Mouse (Mus musculus): ENCODE results near the gene Tnfsf12. TPM values are rescaled to one million over a fixed set of nuclear protein-coding genes. Genes with fewer than 3 reads are reported as not detected.
"Not testable (repeated sequence)": the region's sequence is repeated elsewhere in the genome, so short reads cannot be mapped to it uniquely, and the experiment has no call there.

Gene Tnfsf12
- 3.3 and 3.6 TPM in 2 replicates for polyA plus RNA-seq (2016; fragmentation: Nextera tagmentation; extraction: Ambion mirVana)

DNA sequence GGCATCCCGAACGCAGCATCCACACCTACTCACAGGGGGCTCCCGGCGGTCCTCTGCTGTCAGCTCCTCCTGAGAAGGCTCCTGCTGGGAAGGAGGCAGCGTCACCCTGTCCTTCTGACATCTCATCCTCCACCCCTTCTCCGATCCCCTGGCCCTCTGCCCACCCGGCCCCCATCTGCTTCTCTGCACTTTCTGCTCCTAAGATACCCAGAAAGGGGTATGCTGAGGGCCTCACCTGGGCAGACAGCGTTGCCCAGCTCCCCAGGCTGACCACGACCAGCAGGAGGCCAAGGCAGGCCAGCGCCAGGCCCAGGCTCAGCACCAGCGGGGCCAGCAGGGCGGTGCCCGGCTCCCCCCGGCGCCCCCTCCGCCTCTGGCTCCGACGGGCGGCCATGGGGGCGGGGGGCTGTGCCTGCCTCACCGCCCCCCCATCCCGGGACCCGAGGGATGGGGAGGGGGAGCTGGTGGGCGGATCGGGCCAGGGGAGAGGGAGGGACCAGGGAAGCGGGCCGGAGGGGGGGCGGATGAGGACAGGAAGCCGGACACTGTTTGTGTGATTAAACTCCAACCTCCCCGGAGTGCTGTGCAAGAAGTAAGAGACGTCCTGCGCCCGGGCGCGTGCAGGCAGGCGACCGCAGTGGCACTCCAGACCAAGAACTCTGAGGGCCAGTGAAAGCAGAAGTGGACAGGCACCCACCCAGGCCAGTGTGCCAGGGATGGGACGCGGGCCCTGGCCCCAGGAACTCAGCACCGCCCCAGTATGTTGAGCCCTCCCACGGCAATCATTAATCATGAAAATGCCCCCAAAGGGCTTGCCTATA is at the start of gene Tnfsf12, which contains the start of gene Tnfsfm13:
Gene Tnfsf12, minus strand, starts transcription at position 489 of the 821 bp plus-strand sequence.
Gene Tnfsfm13, minus strand, starts transcription at position 738 of the 821 bp plus-strand sequence.
- H3K9me3 ChIP-seq (replicated peaks): no peaks in the 10 kb centered on the region
- peak; percentile 49 for ATAC-seq
- peak within 1 kb of the TSS; percentile 69 for H3K9ac ChIP-seq
- peak within 1 kb of the TSS; percentile 78 for H3K4me2 ChIP-seq
- H3K4me1 ChIP-seq: peaks cover 35% of the 10 kb centered on the region
- peak within 1 kb of the TSS; percentile 56 for H3K4me3 ChIP-seq
- no peaks in the 10 kb centered on the region for H3K36me3 ChIP-seq
- peaks cover 15% of the 10 kb centered on the region for H3K27me3 ChIP-seq (replicated peaks)
- peak within 1 kb of the TSS; percentile 34 for H3K27ac ChIP-seq
- 10% methylated on average over 41 of the region's 41 CpGs for WGBS (ENCODE audit: insufficient replicate concordance)

DNA sequence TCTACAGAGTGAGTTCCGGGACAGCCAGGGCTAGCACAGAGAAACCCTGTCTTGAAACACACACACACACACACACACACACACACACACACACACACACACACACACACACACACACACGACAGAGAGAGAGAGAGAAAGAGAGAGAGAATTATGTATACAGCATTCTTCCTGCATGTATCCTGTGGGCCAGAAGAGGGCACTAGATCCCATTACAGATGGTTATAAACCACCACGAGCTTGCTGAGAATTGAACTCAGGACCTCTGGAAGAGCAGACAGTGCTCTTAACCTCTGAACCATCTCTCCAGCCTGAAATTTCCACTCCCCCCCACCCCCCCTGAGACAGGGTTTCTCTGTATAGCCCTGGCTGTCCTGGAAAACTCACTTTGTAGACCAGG is 35.8 kb upstream of the Tnfsf12 start:
- not testable (repeated sequence) for H3K4me2 ChIP-seq; H3K4me3 ChIP-seq; H3K4me1 ChIP-seq; H3K27me3 ChIP-seq (replicated peaks); H3K9ac ChIP-seq; H3K27ac ChIP-seq; ATAC-seq; H3K9me3 ChIP-seq (replicated peaks)
- H3K36me3 ChIP-seq: peaks cover 31% of the 10 kb centered on the region
- WGBS (ENCODE audit: insufficient replicate concordance): 63% methylated on average over 2 of the region's 3 CpGs

DNA sequence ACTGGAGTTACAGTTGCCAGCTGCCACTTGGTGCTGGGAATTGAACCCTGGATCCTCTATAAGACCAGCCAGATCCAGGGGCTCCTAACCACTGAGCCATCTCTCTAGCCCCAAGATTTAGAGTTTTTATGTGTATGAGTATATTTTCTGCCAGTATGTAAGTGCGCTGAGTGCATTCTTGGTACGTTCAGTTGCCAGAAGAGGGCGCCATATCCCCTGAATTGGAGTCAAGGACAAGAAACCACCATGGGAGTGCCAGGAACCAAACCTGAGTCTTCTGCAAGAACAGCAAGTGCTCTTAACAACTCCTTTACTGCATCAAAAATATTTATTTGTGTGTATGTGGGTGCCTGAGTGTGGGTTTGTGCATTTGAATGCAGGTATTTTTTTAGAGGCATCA is 33.4 kb upstream of the Tnfsf12 start:
- Histone ChIP-seq H3K36me3 (peaks cover 7% of the 10 kb centered on the region), H3K9me3 (replicated peaks) (peaks cover 8% of the 10 kb centered on the region; the same call in 1 of the 2 replicates), H3K27me3 (replicated peaks) (no peaks in the 10 kb centered on the region), H3K4me3 (no peak overlapping the region), H3K9ac (no peak overlapping the region), H3K4me2 (no peak overlapping the region), H3K27ac (no peak overlapping the region), H3K4me1 (peaks cover 8% of the 10 kb centered on the region)
- 19% methylated on average over 3 of the region's 3 CpGs for WGBS (ENCODE audit: insufficient replicate concordance)
- no peak for ATAC-seq

DNA sequence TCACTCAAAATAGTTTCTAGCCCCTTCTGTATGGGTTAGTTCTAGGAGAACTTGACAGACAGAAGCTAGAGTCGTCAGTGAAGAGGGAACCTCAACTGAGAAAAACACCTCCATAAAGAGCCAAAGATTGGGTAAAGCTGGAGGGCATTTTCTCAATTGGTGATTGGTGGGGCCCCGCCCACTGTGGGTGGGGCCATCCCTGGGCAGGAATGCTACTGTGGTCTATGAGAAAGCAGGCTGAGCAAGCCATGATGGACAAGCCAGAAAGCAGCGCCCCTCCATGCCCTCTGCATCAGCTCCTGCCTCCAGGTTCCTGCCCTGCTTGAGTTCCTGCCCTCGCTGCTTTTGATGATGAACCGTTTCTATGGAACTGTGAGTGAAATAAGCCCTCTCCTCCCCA is 30.3 kb upstream of the Tnfsf12 start:
- no peak overlapping the region for H3K4me3 ChIP-seq
- 38% methylated on average over 5 of the region's 5 CpGs for WGBS (ENCODE audit: insufficient replicate concordance)
- peaks cover 16% of the 10 kb centered on the region for H3K4me1 ChIP-seq
- no peak overlapping the region for H3K9ac ChIP-seq
- no peaks in the 10 kb centered on the region for H3K27me3 ChIP-seq (replicated peaks)
- no peaks in the 10 kb centered on the region for H3K36me3 ChIP-seq
- no peak overlapping the region for H3K4me2 ChIP-seq
- peaks cover 8% of the 10 kb centered on the region; the same call in 1 of the 2 replicates for H3K9me3 ChIP-seq (replicated peaks)
- H3K27ac ChIP-seq: no peak overlapping the region
- no peak for ATAC-seq

DNA sequence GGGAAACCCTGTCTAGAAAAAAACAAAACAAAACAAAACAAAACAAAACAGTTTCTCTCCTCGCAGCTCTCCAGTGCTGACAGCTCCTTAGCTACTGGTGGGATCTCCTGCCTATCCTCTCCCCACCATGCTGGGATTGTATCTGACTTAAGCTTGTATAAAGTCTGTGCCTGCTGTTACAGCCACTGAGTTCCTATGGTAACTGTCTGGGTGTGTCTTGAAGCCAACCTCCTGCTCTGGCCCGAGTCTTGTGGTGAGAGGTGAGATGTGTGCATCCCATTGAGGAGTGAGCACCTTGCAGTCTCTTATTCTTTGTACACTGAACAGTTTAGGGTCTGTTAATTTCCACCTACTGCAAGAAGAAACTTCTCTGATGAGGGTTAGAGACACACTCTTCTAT is 27.4 kb upstream of the Tnfsf12 start:
- Histone ChIP-seq H3K27ac (no peak overlapping the region), H3K27me3 (replicated peaks) (no peaks in the 10 kb centered on the region), H3K9ac (no peak overlapping the region), H3K4me3 (no peak overlapping the region), H3K4me2 (no peak overlapping the region), H3K36me3 (no peaks in the 10 kb centered on the region), H3K9me3 (replicated peaks) (peaks cover 8% of the 10 kb centered on the region; the same call in 1 of the 2 replicates), H3K4me1 (peaks cover 32% of the 10 kb centered on the region)
- 39% methylated on average over 2 of the region's 2 CpGs for WGBS (ENCODE audit: insufficient replicate concordance)
- ATAC-seq: no peak

DNA sequence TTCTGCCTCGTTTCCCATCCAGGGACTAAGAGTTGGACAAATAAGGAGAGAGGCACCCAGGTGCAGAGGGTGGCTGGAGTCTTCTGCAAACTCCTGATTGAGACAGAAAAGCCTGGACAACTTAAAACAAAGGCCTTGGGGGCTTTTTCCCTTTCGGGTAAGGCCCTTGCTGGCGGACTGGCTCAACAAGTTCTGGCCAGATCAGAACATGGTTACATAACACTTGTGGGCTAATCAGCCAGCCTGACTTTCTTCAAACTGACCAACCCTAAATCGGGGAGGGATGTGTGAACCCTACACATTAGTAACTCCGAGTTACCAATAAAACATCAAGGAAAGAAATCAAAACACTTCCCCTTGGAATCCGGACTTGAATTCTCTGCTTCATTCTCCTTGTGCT is 25.2 kb upstream of the Tnfsf12 start:
- 76% methylated on average over 6 of the region's 6 CpGs for WGBS (ENCODE audit: insufficient replicate concordance)
- no peak overlapping the region for H3K4me2 ChIP-seq
- no peaks in the 10 kb centered on the region for H3K36me3 ChIP-seq
- H3K4me3 ChIP-seq: no peak overlapping the region
- ATAC-seq: no peak
- no peak overlapping the region for H3K27ac ChIP-seq
- H3K4me1 ChIP-seq: peaks cover 46% of the 10 kb centered on the region
- no peak overlapping the region for H3K9ac ChIP-seq
- H3K27me3 ChIP-seq (replicated peaks): no peaks in the 10 kb centered on the region
- H3K9me3 ChIP-seq (replicated peaks): peaks cover 8% of the 10 kb centered on the region; the same call in 1 of the 2 replicates

DNA sequence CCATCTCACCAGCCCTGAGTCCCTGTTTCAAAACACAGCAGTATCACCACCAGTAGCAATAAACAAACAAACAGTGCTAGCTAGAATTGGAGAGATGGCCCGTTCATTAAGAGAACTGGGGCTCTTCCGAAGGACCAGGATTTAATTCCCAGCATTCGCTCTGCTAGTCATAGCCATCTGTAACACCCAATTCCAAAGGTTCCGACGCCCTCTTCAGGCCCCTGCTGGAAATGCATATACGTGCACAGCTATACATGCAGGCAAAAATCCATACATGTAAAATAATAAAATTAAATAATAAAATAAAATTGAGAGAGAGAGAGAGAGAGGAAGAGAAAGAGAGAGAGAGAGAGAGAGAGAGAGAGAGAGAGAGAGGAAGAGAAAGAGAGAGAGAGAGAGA is 23.8 kb upstream of the Tnfsf12 start:
- ATAC-seq: no peak

DNA sequence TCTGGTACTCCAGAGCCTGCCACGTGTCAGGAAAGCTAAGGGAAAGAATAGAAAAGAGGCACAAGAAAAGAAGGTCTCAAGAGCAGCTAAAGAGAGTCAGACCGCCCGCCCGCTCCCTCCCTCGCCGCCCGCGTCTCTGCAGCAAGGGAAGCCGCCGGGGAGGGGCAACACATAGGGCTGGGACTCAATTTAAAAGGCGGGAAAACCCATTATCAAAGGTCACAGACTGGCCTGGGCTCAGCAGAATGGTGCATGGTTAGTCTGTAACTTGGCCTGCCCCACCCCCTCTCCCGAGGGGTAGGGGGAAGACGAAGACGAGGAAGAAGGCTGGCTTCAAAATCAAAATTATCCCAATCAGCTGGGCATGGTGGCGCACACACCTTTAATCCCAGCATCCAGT is 23.0 kb upstream of the Tnfsf12 start:
- H3K36me3 ChIP-seq: no peaks in the 10 kb centered on the region
- no peaks in the 10 kb centered on the region for H3K9me3 ChIP-seq (replicated peaks)
- ATAC-seq: peak; percentile 94
- no peaks in the 10 kb centered on the region for H3K27me3 ChIP-seq (replicated peaks)
- peaks cover 50% of the 10 kb centered on the region for H3K4me1 ChIP-seq
- H3K4me3 ChIP-seq: peak overlapping the region; percentile 30
- peak overlapping the region; percentile 68 for H3K4me2 ChIP-seq
- 14% methylated on average over 15 of the region's 15 CpGs for WGBS (ENCODE audit: insufficient replicate concordance)
- H3K9ac ChIP-seq: peak overlapping the region; percentile 66
- peak overlapping the region; percentile 78 for H3K27ac ChIP-seq

More for the DNA sequence above, 23.8 kb upstream of the Tnfsf12 start:
- Histone ChIP-seq H3K27ac (peak overlapping the region; percentile 78), H3K4me2 (no peak overlapping the region), H3K4me1 (peaks cover 50% of the 10 kb centered on the region), H3K27me3 (replicated peaks) (no peaks in the 10 kb centered on the region), H3K36me3 (no peaks in the 10 kb centered on the region), H3K9ac (peak overlapping the region; percentile 66; the same call in 1 of the 2 replicates), H3K9me3 (replicated peaks) (0 out of 2 replicates have a peak, but pooled peaks cover 4% of the 10 kb centered on the region), H3K4me3 (no peak overlapping the region)
- 65% methylated on average over 6 of the region's 6 CpGs for WGBS (ENCODE audit: insufficient replicate concordance)

DNA sequence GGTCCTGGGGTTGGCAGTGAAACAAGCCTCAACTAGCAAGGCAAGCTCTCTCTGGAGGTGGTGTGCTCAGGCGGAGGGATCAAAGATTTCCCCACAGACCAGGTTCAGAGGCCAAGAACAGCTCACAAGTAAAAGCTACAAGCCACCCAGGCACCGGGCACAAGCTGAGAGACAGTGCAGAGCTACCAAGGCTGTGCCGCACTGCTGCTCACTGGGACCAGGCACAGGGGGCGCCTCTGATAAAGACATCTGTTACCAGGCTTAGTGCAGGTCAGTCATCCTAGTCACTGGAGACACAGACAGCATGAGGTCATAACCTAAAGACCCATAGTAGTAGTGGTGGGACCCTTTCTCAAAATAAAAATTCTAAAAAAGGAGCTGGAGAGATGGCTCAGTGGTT is 21.3 kb upstream of the Tnfsf12 start:
- Histone ChIP-seq H3K9ac (no peak overlapping the region), H3K4me3 (no peak overlapping the region), H3K27me3 (replicated peaks) (no peaks in the 10 kb centered on the region), H3K4me1 (peaks cover 42% of the 10 kb centered on the region), H3K27ac (0 out of 2 replicates have a peak overlapping the region, but pooled peaks have one; percentile 33), H3K4me2 (no peak overlapping the region), H3K9me3 (replicated peaks) (no peaks in the 10 kb centered on the region), H3K36me3 (no peaks in the 10 kb centered on the region)
- 60% methylated on average over 4 of the region's 4 CpGs for WGBS (ENCODE audit: insufficient replicate concordance)
- ATAC-seq: 0 out of 2 replicates have a peak, but pooled peaks have one; percentile 9

DNA sequence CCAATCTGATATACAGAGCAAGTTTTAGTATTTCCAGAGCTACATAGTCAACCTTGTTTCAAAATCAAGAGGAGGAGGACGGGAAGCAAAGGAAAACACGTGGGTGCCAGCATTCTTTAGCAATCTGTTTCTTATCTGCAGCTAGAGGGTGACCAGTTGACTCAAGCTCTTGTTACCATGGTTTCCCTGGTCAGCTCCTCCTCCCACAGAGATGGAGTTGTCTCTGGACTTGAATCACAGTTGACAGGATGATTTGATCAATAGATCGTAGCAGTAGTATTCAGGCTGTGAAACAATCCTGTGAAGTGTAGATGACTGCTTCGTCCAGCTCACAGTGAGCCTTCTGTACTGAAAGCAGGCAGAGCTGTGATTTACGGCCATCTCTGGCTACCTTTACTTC is 20.3 kb upstream of the Tnfsf12 start:
- H3K4me1 ChIP-seq: peaks cover 47% of the 10 kb centered on the region
- no peak overlapping the region for H3K4me2 ChIP-seq
- WGBS (ENCODE audit: insufficient replicate concordance): 32% methylated on average over 5 of the region's 5 CpGs
- H3K36me3 ChIP-seq: no peaks in the 10 kb centered on the region
- H3K9ac ChIP-seq: no peak overlapping the region
- no peak for ATAC-seq
- H3K4me3 ChIP-seq: no peak overlapping the region
- H3K27me3 ChIP-seq (replicated peaks): no peaks in the 10 kb centered on the region
- H3K27ac ChIP-seq: 0 out of 2 replicates have a peak overlapping the region, but pooled peaks have one; percentile 20
- H3K9me3 ChIP-seq (replicated peaks): no peaks in the 10 kb centered on the region

DNA sequence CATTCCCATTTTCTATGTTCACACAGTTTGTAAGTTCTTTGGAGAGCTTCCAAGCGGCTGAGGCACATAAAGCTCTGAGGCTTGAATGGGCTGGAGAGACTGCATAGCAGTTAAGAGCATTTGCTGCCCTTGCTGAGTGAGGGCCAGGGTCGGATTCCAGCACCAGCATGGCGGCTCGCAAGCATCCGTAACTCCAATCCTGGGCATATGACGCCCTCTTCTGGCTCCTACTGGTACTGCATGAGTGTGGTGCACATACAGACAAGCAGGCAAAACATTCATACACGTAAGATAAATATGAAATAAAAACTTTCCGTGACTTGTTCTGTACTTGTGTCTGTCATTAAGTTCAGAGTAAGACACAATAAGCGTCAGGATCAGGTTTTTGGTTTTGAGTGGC is 19.8 kb upstream of the Tnfsf12 start:
- H3K4me2 ChIP-seq: no peak overlapping the region
- H3K36me3 ChIP-seq: no peaks in the 10 kb centered on the region
- WGBS (ENCODE audit: insufficient replicate concordance): 54% methylated on average over 9 of the region's 9 CpGs
- peaks cover 51% of the 10 kb centered on the region for H3K4me1 ChIP-seq
- no peak overlapping the region for H3K9ac ChIP-seq
- no peak for ATAC-seq
- H3K27me3 ChIP-seq (replicated peaks): no peaks in the 10 kb centered on the region
- H3K9me3 ChIP-seq (replicated peaks): no peaks in the 10 kb centered on the region
- peak overlapping the region; percentile 13; the same call in 1 of the 2 replicates for H3K27ac ChIP-seq
- no peak overlapping the region for H3K4me3 ChIP-seq

DNA sequence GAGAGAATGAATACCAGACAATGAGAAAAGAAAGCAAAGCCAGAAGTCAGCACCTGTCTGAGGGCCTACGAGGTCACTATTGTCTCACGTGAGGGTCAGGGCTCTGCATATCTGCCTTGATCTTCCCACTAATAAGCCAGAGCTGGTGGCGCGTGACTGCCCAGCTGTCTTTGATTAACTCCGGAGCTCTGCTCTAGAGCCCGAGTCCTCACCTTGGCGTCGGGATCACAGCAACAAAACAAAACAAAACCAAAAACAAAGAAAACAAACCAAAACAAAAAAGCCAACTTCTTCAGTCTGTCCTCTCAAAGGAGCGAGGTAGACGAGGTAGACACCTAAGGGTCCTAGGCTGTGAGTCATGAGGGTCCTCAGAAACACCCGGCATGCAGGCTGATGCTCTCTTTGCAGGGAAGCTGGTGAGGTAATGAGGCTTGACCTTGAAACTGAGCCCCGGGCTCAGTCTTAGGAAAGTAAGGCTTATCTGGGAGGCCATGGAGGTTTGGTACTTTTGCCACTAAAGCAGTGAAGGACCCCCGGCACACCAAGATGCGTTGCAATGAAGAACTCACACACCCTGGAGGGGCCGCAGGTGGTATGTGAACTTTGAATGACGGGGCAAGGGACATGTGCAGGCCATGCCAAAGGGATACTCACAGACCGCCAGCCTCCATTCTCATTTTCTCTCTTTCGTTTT is 19.1 kb upstream of the Tnfsf12 start:
- Histone ChIP-seq H3K36me3 (no peaks in the 10 kb centered on the region), H3K9me3 (replicated peaks) (no peaks in the 10 kb centered on the region), H3K4me2 (no peak overlapping the region), H3K27me3 (replicated peaks) (no peaks in the 10 kb centered on the region), H3K4me1 (peaks cover 58% of the 10 kb centered on the region), H3K27ac (no peak overlapping the region; the same call in 1 of the 2 replicates), H3K4me3 (no peak overlapping the region), H3K9ac (no peak overlapping the region)
- WGBS (ENCODE audit: insufficient replicate concordance): 71% methylated on average over 18 of the region's 18 CpGs
- no peak for ATAC-seq
